ENCODE assay signal across 1 mouse cellular context in the genomic region with DNA sequence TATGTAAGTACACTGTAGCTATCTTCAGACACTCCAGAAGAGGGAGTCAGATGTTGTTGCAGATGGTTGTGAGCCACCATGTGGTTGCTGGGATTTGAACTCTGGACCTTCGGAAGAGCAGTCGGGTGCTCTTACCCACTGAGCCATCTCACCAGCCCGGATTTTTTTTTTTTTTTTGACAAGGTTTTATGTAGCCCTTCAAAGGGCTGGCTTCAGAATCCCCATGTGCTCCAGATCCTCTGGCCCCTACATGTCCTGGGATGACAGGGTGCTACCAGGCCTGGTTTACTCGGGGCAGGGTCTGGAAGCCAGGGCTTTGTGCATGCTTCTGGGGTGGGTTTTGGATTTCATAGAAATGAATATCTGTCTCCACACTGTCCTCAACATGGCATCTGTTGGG. TPM values are rescaled to one million over a fixed set of nuclear protein-coding genes. Genes with fewer than 3 reads are reported as not detected.
"Had no signal": no experiment of that assay in that cellular context is flagged by ENCODE, and none has a peak within 500 bp of the region (broad histone marks: within the 10 kb centered on the region; RNA-seq: fewer than 3 reads in every experiment).

A gene (plus strand): TSS at position 301 of the 400 bp plus-strand sequence.

RNA-seq across cellular contexts. Expression of the gene that starts here (rescaled TPM):
- polyA plus RNA-seq: macrophage had no signal
